Mouse (Mus musculus) liver, embryonic 14.5 days (tissue): Measurements from ENCODE around the gene Gm9970. TPM values are rescaled to one million over a fixed set of nuclear protein-coding genes. Genes with fewer than 3 reads are reported as not detected.

Experiments used
- ATAC-seq: fragments of 200-750 bp; cut with Nextera tagmentation; 2 replicates; pipeline ENCODE4 v1.8.0; 2017; ENCODE audit warnings: moderate number of reproducible peaks, mild to moderate bottlenecking, moderate library complexity; ENCODE audit not compliant: insufficient read depth
- DNase-seq, 3 experiments: peaks; one replicate each; pipeline ENCODE4 v3.0.0-alpha.2; 2012 to 2013; ENCODE audit warnings: low read depth in 3 of 3, low spot score in 3 of 3
- H3K27ac ChIP-seq: fragments of 300-500 bp; sonication (generic); 2 replicates; pipeline ENCODE4 v1.5.1; 2014; ENCODE audit warnings: moderate library complexity, mild to moderate bottlenecking, control low read depth, inconsistent platforms
- H3K27me3 ChIP-seq: fragments of 300-500 bp; sonication (generic); 2 replicates; pipeline ENCODE4 v1.6.1; 2014; ENCODE audit warnings: mild to moderate bottlenecking, low read length, moderate library complexity; ENCODE audit not compliant: control insufficient read depth, insufficient read depth
- H3K36me3 ChIP-seq: fragments of 300-500 bp; sonication (generic); replicated peaks from 2 replicates; pipeline ENCODE4 v1.6.1; 2014; ENCODE audit warnings: low read depth; ENCODE audit not compliant: control insufficient read depth, insufficient read depth
- H3K4me1 ChIP-seq, 2 experiments: fragments of 200-500 bp in 1 of 2; fragments of 300-500 bp in 1 of 2; sonication (generic) in 1 of 2; replicated peaks; 2 replicates each; pipeline ENCODE4 v1.6.1; 2012 to 2014; ENCODE audit warnings: antibody characterized with exemption in 1 of 2, inconsistent platforms in 1 of 2, low read length in 1 of 2; ENCODE audit not compliant: control insufficient read depth in 2 of 2, insufficient read depth in 2 of 2
- H3K4me2 ChIP-seq: fragments of 300-500 bp; sonication (generic); 2 replicates; pipeline ENCODE4 v1.6.1; 2014; ENCODE audit warnings: low read depth, mild to moderate bottlenecking, control low read depth, moderate library complexity
- H3K4me3 ChIP-seq, 2 experiments: fragments of 200-500 bp in 1 of 2; fragments of 300-500 bp in 1 of 2; sonication (generic) in 1 of 2; 2 replicates each; pipeline ENCODE4 v1.5.1; 2012 to 2014; ENCODE audit warnings: low read depth in 2 of 2, low read length in 2 of 2, mild to moderate bottlenecking in 2 of 2, control low read depth in 1 of 2, inconsistent platforms in 1 of 2, moderate library complexity in 1 of 2; ENCODE audit not compliant: insufficient read depth in 1 of 2
- H3K9ac ChIP-seq: fragments of 300-500 bp; sonication (generic); replicated peaks from 2 replicates; pipeline ENCODE4 v1.6.1; 2014; ENCODE audit warnings: mild to moderate bottlenecking, control low read depth, moderate library complexity
- H3K9me3 ChIP-seq: fragments of 300-500 bp; sonication (generic); 2 replicates; pipeline ENCODE4 v1.6.1; 2016; ENCODE audit warnings: low read length, mixed read lengths; ENCODE audit not compliant: control insufficient read depth
- CTCF ChIP-seq: IDR thresholded peaks from 2 replicates; pipeline ENCODE4 v1.5.1; 2016; ENCODE audit warnings: antibody characterized with exemption, low read depth, control low read depth
- EP300 ChIP-seq: IDR thresholded peaks from 2 replicates; pipeline ENCODE4 v1.6.1; 2016; ENCODE audit warnings: antibody characterized with exemption, low read depth
- WGBS: fragments of 180-500 bp; shearing (Covaris S2); extraction: QIAGEN DNeasy Blood & Tissue Kit; methylation state at CpG from one replicate; pipeline ENCODE4 v1.1.7; 2014; ENCODE audit not compliant: insufficient replicate concordance; 5-methylcytosine and 5-hydroxymethylcytosine counted together
- polyA plus RNA-seq, 2 experiments: library from polyadenylated mRNA; depleted of rRNA in 1 of 2; stranded (reverse) in 1 of 2; unstranded in 1 of 2; fragments of >200 nt; fragmentation: Nextera tagmentation in 1 of 2; extraction: Ambion mirVana in 1 of 2; gene quantifications; 2 replicates each; pipeline versions ENCODE4 v1.2.1 to v1.2.3; 2012 to 2014

The Gm9970 gene
- polyA plus RNA-seq, 2 experiments = 0.07 to 0.19 TPM

GRCm38 (mm10) chr5:31255971-31256370 is 14.9 kb upstream of the Gm9970 start:
- WGBS = 56% methylated on average over 2 of the region's 2 CpGs
- Histone ChIP-seq H3K4me3 (no peak overlapping the region), H3K36me3 (no peaks in the 10 kb centered on the region; the same call in 1 of the 2 replicates), H3K27me3 (no peaks in the 10 kb centered on the region), H3K4me2 (no peak overlapping the region), H3K9ac (no peak overlapping the region), H3K9me3 (no peaks in the 10 kb centered on the region), H3K4me1 (no peaks in the 10 kb centered on the region), H3K27ac (no peak overlapping the region)
- no peak for ATAC-seq
- no peak for DNase-seq
- TF ChIP-seq EP300 (no peak), CTCF (no peak)

DNA sequence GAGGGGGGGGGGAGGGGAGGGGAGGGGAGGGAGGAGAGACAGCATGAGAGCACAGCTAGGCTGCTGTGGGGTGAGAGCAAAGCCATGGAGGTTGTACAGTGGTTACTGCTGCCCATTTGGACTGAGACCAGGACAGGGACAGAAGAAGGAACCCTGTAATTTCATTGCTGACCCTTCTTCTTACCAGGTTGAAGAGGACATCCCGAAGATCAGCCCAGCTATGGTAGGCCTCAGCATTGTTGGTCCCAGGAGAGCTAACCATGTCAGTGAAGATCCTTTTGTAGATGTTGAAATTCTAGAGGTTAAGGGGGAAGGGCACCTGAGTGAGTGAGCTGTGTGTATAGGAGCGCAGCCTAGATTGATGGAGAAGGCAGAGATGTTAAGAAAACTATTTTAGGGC is 14.3 kb upstream of the Gm9970 start:
- WGBS = 83% methylated on average over 2 of the region's 2 CpGs
- DNase-seq = no peak
- peaks cover 5% of the 10 kb centered on the region for H3K36me3 ChIP-seq
- H3K9ac ChIP-seq = no peak overlapping the region
- no peak overlapping the region for H3K27ac ChIP-seq
- TF ChIP-seq EP300 (no peak), CTCF (no peak)
- H3K4me3 ChIP-seq = no peak overlapping the region
- no peaks in the 10 kb centered on the region for H3K4me1 ChIP-seq
- no peaks in the 10 kb centered on the region for H3K27me3 ChIP-seq
- H3K9me3 ChIP-seq = no peaks in the 10 kb centered on the region
- H3K4me2 ChIP-seq = no peak overlapping the region
- no peak for ATAC-seq

GRCm38 (mm10) chr5:31254901-31255300 is 13.9 kb upstream of the Gm9970 start:
- Histone ChIP-seq H3K27ac (no peak overlapping the region), H3K4me3 (no peak overlapping the region), H3K4me1 (no peaks in the 10 kb centered on the region), H3K36me3 (peaks cover 10% of the 10 kb centered on the region), H3K9ac (no peak overlapping the region), H3K4me2 (no peak overlapping the region), H3K9me3 (no peaks in the 10 kb centered on the region), H3K27me3 (no peaks in the 10 kb centered on the region)
- 55% methylated on average over 8 of the region's 8 CpGs for WGBS
- ATAC-seq (no peak), DNase-seq (no peak)
- TF ChIP-seq EP300 (no peak), CTCF (no peak)

GRCm38 (mm10) chr5:31254452-31254851 is 13.4 kb upstream of the Gm9970 start:
- TF ChIP-seq CTCF = no peak
- Histone ChIP-seq H3K4me1 (no peaks in the 10 kb centered on the region), H3K4me2 (no peak overlapping the region), H3K4me3 (no peak overlapping the region), H3K27me3 (no peaks in the 10 kb centered on the region), H3K27ac (no peak overlapping the region), H3K9ac (no peak overlapping the region), H3K36me3 (peaks cover 14% of the 10 kb centered on the region), H3K9me3 (no peaks in the 10 kb centered on the region)
- ATAC-seq (no peak), DNase-seq (no peak)
- WGBS = 58% methylated on average over 7 of the region's 7 CpGs

DNA sequence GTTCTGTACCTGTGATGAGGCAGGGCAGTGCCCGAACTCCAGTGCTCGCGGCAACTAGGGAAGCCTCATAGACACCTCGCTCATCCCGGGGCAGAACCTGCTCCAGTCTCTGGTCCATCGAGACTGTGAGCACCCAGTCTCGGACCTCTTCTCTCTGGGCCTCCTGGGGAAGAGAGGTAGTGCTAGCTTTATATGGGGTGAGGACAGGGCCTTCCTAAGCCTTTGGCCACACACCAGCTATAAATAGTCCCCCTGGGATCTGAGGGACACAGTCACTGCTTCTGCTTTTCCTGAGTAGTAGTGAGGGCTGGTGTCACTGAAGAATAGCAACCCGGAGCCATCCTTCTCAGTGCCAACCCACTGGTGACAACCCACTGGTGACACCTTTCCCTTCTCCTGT is 12.8 kb upstream of the Gm9970 start:
- no peaks in the 10 kb centered on the region for H3K4me1 ChIP-seq
- TF ChIP-seq EP300 = no peak
- no peak for TF ChIP-seq CTCF
- WGBS = 86% methylated on average over 8 of the region's 8 CpGs
- no peak overlapping the region for H3K4me2 ChIP-seq
- H3K9ac ChIP-seq = no peak overlapping the region
- H3K4me3 ChIP-seq = no peak overlapping the region
- no peaks in the 10 kb centered on the region for H3K27me3 ChIP-seq
- peaks cover 19% of the 10 kb centered on the region for H3K36me3 ChIP-seq
- DNase-seq = no peak
- H3K27ac ChIP-seq = no peak overlapping the region
- no peak for ATAC-seq
- no peaks in the 10 kb centered on the region for H3K9me3 ChIP-seq
